Comparison of ENCODE assay signal across 9 mouse cellular contexts in genomic region chr15:78544561-78545001, GRCm38 (mm10). TPM values are rescaled to one million over a fixed set of nuclear protein-coding genes. Genes with fewer than 3 reads are reported as not detected.
DNase-seq lines count a peak whose midpoint lies in the region; ATAC-seq lines count a peak whose summit lies in the region.
"Had no signal": no experiment of that assay in that cellular context is flagged by ENCODE, and none has a peak within 500 bp of the region (broad histone marks: within the 10 kb centered on the region; RNA-seq: fewer than 3 reads in every experiment).

Gene Sstr3, minus strand, starts transcription at chr15:78544685.

- ATAC-seq in frontal cortex, adult (ENCODE audit: low TSS enrichment): peak; percentile 62
- peak; percentile 22; the same call in 1 of the 2 replicates for ATAC-seq in neural tube, embryonic 13.5 days (ENCODE audit: low read depth)
- ATAC-seq in erythroid progenitor cell, adult 5-6 weeks (replicated peaks; ENCODE audit: low FRiP score, poor library complexity, severe bottlenecking): no peak

- no peak within 1 kb of the TSS for H3K4me3 ChIP-seq in neural tube, embryonic 13.5 days

- no peak for DNase-seq in frontal cortex, postnatal 14 days (ENCODE audit: low spot score in 2 of 2)
- DNase-seq in cerebellum, postnatal 14 days: peak; percentile 69 to 74
- DNase-seq in layer of hippocampus, adult 8-10 months (ENCODE audit: low spot score in 2 of 2): peak in 1 of 2 experiments; percentile 30
- no peak for DNase-seq in Muller cell, postnatal 12 days (ENCODE audit: inconsistent ontology term)
- DNase-seq in T-cell, adult 2 months (ENCODE audit: low spot score): no peak

- peak within 1 kb of the TSS; percentile 42 for H3K4me2 ChIP-seq in neural tube, embryonic 13.5 days

- H3K4me1 ChIP-seq in neural tube, embryonic 13.5 days (replicated peaks): peaks cover 36% of the 10 kb centered on the region

- peak within 1 kb of the TSS; percentile 53 for H3K9ac ChIP-seq in neural tube, embryonic 13.5 days

- no peaks in the 10 kb centered on the region for H3K36me3 ChIP-seq in neural tube, embryonic 13.5 days

- no peak within 1 kb of the TSS; the same call in 1 of the 2 replicates for H3K27ac ChIP-seq in neural tube, embryonic 13.5 days (replicated peaks)

- 12% methylated on average over 14 of the region's 14 CpGs for WGBS in neural tube, embryonic 13.5 days

- H3K9me3 ChIP-seq in neural tube, embryonic 13.5 days: no peaks in the 10 kb centered on the region

- H3K27me3 ChIP-seq in neural tube, embryonic 13.5 days: peaks cover 6% of the 10 kb centered on the region; the same call in 1 of the 2 replicates

RNA-seq across cellular contexts. Expression of gene Sstr3, which starts in this region (rescaled TPM):
- total RNA-seq in layer of hippocampus, adult 8-10 months (2022): 10 to 100 TPM; 25.8 to 31.9 (median 27.1) TPM
- 0.25 and 0.29 TPM in 2 replicates for polyA plus RNA-seq in neural tube, embryonic 13.5 days (2015; fragmentation: Nextera tagmentation; extraction: Ambion mirVana)
- not detected in 2 replicates for total RNA-seq in erythroid progenitor cell, adult 5-6 weeks (2015; ENCODE audit: low replicate concordance)
- not detected in 2 replicates for total RNA-seq in erythroid progenitor cell, adult 5-6 weeks (2017; ENCODE audit: low replicate concordance)
- polyA plus RNA-seq: C2C12 had no signal

Comparison
In these comparisons a context has a peak if more than half of its experiments do, and no peak if none do; other contexts are left out.
1. RNA of gene Sstr3 (total RNA-seq): 25.8 to 31.9 TPM in layer of hippocampus, adult 8-10 months; not detected in erythroid progenitor cell, adult 5-6 weeks; every median in the first group is over 10 times any median in the second.
2. Peak in ATAC-seq, H3K9ac ChIP-seq and H3K4me2 ChIP-seq in neural tube, embryonic 13.5 days; RNA of the gene not detected or under 1 TPM.
3. DNase-seq: peak in cerebellum, postnatal 14 days (2 of 2); none in frontal cortex, postnatal 14 days (0 of 2), Muller cell, postnatal 12 days (single experiment) and T-cell, adult 2 months (single experiment).